Mouse (Mus musculus) right cerebral cortex, postnatal 25 days (tissue): ENCODE data around the gene Tmem44.

ENCODE experiments used
- DNase-seq: peaks from one replicate; pipeline ENCODE4 v3.0.0; 2022

The Tmem44 gene

DNA sequence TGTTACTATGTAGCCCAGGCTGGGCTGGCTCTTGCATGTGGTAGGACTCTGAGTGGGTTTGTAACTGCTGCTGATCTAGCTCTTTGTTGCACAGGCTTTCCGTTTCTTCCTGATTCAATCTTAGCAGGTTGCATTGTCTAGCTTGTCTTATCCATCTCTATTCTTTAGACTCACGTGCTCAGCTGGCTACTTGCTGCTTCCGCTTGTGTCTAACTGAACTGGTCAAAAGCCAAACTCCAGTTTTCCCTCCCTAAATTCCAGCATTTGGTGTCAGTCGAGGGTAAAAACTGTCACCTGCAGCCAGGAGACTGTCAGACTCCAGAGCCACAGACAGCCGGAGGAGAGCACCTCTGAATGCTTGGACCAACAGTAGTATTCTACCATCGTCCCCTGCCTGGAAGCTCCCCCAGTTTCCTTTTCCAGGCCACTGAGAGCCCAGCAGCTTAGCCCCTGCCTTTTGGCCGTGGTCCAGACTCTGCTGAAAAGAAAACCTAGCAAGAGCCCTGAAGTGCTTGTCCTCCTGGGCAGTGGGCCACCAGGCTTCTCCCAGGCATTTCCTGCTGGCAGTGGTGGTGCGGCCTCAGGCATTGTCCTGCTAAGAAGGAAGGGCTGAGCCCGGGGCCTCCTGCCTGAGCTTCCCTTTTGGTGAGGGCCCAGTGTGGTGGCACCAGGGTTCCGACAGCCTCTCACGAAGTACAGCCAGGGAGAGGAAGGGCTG is 2.1 kb upstream of the Tmem44 start:
- peak; percentile 71 for DNase-seq

DNA sequence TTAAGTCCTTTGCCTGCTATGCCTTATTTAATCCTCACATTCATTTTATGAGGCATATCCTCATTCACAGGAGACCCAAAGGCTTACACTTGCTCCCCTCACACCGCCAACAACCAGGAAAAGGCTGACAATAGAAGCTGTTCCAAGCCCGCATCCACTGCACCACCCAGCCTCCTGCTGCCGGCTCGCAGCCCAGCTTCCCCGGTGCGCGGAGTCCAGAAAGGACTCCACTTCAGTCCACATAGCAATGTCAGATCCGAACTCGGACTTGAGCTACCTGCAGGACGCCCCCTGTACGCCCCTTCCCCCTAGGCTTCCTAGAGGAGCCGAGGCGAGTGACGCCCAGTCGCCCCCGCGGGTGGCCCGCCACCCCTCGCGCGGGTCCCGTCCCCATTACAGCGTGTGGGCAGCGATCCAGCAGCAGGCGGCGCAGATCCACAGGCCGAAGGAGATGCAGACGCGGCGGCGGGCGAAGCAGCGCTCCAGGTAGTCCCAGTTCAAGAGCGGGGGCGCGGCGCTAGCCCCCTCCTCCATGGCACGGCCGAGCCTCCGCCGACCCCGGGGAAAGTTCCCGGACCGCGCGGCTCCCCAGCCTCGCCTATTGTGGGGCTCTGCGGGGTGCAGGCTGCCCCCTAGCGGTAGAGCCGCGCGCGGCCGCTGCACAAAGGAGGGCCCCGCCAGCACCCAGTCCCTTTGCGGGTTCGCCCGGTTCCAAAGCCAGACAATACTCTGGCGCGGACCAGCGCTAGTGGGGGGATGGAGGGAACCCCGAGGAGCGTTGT is 485 bp downstream of the Tmem44 start:
- DNase-seq, result peak; percentile 85

DNA sequence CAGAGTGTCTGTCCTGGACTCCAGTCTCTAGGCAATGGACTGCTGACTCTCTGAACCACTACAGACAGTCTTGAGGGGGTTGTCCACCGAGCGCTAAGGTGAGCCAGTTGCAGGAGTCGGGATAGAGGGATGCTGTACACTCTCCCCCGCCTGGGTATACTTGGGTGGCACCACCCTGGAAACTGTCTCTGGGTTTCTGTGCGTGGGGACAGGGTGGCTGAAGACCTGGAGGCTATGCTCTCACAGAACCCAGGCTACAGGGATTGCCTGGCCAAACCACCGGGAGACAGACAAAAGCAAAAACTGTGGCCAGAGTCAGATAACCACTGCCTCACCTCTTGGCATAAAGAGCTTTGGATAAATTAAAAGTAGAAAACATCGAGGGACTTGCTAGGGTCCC is 1.1 kb downstream of the Tmem44 start:
- no peak for DNase-seq

DNA sequence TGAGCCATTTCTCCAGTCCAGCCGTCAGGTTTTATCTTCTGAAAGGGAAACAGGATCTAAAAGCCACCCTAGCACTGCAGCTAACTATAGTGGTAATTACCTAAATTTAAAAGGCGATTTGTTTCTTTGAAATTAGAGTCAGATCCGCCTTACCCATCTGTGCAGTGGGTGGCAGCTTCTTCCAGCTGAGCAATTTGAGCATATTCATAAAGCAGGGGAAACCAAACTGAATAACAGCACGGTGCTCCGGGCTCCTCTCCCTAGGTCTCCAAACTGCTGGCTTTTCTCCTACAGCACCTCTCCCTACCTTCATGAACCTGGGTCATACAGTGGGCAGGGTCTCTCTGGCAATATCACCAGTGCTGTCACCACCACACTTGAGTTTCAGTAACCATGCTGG is 2.4 kb downstream of the Tmem44 start:
- peak; percentile 54 for DNase-seq

DNA sequence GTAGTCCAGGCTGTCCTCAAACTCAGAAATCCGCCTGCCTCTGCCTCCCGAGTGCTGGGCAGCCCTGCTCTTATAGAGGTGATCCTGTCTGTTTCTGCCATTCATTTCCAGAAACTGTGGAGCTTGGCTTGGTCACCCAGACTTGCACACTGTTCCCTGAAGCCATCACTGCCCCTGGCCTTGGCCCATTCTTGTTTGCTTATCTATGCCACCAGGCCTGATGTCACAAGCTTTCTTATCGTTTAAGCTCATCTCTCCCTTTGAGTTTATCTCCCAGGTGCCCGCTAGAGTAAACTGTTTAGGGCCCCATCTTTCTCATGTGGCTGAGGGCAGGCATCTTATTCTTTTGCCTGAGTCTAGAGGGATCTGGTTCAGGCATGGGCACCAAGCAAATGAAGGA is 5.9 kb downstream of the Tmem44 start:
- no peak for DNase-seq

DNA sequence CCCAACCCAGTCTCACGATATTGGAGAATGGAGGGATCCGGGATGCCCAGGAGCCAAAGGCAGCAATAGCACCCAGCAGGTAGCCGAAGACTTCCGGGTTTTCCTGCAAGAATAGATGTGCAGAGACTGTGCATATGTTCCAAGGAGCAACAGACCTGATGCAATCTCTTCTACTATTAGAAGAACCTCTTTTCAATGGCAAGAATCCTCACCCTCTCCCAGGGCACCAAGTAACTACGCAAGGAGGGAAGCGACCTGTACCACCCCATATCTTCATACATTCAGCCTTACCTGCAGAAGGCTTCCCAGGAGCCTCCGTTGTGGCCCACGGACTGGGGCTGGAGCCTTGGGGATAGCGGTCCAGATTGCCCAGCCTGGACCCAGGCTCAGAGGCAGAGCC is 7.3 kb downstream of the Tmem44 start:
- DNase-seq, result no peak

DNA sequence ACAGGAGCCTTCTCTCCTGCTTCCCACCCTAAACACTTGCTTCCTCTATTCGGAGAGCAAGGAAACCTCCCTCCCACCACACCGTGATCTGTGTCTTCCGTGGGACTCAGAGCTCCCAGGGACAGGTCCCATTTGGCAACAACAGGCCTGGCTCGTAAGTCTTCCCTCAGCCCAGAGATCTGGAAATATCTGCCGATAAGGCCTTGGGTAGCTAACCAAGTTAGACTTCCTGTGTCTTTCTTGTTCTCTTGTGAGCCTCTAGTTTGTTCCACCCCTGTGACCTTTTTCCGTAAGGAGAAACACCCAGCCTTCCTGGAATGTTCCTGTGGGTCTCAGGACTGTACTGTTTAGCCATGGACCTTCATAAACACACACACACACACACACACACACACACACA is 7.8 kb downstream of the Tmem44 start:
- DNase-seq, result no peak

DNA sequence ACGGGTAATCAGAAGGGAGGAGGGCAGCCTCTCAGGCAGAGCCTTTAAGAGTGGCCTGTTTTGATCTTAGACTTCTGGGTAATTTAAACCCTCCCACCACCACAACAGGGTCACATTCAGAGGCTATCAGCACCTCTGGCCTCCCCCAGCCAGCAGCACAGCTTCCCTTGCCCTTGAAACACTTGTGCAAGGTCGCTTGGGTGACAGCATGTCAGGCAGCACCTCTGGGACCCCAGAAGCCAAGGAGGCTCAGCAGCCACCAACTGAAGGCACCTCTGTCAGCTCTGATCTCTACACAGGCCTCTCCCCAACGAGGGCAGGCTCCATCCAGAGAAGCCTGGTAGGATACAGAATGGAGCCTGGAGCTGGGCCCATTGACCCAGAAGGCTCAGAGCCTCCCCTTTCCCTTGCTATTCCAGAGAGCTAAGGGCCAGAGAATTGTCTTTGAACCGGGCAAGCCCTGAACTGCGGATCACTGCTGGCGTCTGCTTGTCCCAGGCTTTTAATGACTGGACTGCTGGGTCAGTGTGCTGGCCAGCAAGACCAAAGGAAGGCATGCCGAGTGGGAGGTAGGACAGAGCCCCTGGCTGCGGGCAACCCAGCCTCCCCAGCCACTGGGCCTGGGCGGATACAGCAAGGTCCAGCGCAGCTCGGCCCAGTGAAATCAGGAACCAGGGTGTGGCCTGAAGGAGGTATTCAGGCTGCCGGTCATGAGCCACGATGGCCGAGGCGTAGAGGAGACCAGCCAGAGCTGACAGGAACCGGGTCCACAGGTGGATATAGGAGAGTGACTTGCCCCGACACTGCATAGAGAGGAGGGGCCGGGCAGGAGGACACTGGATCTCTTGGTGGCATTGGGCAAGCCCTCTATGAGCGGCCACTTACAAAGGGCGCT is 10.3 kb downstream of the Tmem44 start:
- DNase-seq, result no peak

DNA sequence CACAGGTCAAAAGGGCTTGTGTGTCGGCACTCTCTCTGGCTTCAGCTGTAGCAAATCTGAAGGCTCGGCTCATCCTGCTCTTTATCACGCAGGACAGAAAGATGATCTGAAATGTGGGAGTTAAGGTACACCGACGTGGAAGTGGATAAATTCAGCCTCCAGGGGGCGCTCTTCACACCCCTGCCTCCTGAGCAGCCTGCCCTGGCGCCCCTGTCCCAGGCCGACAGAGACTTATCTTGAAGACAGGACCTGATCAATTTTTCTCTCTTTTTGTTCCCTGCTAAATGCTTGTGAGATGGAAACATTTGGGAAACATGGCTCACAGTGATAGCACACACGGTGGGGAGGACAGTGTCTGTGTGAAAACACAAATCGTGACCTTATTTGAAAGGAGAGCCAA is 11.2 kb downstream of the Tmem44 start:
- no peak for DNase-seq

DNA sequence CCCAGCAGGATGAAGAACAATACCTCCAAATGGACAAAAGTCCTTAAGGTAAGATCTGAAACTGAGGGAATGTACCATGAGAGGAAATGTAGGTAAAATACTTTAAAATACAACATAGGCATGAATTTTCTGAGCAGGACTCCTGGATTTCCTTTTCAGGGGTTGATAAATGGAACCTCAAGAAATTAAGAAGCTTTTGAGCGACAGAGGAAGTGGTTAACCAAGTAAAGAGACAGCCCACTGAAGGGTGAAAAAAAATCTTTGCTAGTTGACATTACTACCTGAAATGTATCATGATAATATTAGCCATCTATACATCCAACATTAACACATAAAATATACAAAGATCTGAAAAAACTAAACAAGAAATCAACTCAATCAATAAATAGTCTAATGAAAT is 15.6 kb downstream of the Tmem44 start:
- no peak for DNase-seq

DNA sequence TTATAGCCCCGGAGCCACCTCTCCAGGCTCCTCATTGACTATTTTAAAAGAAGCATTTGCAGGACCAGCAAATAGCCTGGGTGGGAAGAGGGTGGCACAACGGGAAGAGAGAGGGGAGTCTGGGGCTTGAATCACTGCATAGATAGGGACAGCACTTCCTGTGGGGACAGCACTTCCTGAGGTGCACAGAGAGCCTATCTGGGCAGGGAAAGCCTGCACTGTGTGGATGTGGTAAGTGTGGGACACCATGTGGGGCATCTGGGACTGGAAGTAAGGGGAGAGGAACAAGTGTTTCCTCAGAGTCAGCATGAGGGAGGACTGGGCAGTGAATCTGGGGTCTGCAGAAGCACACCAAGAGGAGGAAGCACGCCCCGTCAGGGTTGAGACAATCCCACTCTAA is 17.1 kb downstream of the Tmem44 start:
- DNase-seq, result no peak

DNA sequence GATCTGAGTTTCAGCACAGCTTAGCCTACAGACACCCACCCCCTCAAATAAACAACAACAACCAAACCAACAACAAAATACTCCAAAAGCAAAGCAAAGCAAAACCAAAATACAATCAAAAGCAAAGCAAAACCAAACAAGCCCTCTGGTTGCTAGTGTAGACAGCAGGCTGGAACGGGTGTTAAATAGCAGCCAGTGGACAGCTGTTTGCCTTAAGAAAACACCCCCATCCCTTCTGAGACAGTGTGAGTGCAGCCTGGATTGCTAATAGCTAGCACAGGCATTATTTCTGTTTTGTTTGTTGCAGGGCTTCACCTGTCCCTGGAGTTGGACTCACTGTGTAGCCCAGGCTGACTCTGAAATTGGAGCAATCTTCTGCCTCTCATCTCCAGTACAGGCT is 17.7 kb downstream of the Tmem44 start:
- no peak for DNase-seq

DNA sequence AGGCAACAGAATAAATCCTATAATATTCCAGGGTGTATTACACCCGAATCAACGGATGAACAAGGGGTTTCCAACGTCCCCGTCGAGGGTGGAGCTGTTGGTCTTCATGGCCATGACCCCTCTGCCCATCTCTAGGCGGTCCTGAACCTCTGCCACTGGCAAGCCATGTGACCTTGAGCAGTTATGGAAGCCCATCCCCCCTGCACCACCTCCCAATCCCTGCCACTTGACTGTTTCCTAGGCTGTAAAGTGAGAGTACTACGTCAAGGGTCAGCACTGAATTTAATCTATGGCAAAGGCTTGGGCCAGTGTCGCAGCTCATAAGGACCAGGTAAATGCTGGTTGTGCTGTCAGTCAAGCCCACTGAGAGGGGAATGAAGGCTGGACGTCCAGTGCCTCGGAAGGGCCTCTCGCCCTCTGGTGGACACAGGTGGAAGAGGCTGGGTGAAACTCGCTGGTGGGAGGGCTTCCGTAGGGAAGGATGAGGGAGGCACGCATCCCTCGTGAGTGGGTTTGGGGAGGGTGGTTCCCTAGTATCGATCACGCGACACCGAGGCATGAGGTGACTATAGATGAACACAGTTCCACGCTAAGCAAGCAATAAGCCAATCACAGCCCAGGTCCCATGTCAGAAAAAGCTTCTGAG is 18.8 kb downstream of the Tmem44 start:
- DNase-seq, result no peak

DNA sequence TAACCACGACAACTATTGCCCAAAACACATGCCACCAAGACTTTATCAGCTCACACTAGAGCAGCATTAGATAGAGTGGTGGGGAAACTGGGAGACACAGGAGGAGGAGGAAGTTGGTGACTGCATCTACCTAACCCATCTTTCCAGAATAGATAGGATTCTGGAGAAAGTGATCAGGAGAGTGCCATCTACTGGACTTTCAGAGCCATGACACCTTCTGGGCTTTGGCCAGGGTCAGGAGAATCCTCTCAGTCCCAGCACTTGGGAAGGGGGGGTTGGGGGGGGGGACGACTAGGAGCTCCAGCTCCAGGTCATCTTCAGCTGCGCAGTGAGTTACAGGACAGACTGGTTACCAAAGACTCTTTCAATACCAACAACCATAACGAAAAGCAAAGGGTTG is 19.8 kb downstream of the Tmem44 start:
- DNase-seq, result no peak

DNA sequence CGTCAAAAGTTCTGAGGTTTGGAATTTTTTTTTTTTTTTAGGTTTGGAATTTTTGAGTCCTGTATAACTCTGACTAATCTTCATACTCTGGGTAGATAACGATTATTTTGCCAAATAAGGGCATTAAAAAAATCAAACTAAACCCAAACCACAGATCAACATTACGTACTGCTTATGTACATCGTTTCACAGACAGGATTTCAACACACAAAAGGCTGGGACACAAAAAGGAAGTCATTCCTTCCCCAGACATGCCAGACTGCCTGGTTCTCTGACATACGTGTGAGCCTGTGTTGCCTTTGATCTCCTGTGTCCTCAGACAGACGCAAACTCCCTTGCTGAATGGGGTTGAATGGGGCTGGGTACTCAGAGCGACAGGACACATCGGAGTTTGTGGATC is 22.3 kb downstream of the Tmem44 start:
- DNase-seq, result no peak

DNA sequence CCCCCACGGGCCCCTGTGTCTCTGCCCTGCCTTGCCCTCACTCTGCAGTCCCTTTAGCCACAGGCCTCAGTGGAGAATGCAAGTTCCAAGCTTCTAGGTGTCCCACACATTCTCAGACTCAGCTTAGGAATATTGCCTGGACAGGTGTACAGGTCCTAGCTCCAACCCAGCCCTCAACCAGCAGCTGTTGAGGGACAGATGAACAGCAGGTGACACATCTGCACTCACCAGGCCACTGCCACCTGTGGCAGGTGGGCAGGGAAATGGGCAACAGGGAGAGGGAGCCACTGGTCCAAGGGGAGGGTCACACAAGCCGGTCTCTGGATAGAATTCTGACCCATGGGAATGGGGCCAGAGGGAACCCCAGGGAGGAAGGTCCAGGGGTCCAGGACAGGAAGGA is 22.8 kb downstream of the Tmem44 start:
- no peak for DNase-seq

DNA sequence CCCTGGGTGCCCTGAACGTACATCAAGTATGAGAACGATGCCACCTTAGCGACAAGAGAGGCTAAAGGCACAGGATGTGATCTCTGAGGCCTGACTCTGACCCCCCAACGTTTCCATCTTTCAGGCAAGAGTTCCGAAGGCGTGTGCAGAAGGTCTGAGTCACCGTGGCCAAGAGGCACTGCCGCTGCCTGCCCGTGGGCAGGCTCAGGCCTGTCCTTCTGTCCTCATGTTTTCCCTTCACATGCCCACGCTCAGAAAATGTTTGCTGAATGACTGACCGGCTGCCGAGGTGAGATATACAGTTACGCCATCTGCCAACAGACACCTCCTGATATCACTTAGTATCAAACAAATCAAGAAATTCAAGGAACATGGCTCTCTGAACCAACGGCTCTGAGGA is 24.9 kb downstream of the Tmem44 start:
- DNase-seq, result no peak

DNA sequence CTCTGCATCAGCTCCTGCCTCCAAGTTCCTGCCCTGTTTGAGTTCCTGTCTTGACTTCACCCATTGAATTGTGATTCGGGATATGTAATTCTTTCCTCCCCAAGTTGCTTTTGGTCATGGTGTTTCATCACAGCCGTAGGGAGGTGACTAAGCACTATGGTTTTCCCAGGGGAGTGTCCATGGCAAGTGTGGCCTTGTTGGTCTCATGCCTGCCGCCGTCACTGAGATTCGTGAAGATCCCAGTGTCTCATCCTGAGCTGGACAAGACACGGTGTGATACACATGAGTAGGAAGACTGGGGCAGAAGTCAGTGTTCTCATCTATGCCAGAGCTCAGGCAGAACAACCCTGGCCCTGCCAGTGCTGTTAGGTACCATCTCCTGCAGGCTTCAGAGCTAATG is 26.2 kb downstream of the Tmem44 start:
- no peak for DNase-seq

DNA sequence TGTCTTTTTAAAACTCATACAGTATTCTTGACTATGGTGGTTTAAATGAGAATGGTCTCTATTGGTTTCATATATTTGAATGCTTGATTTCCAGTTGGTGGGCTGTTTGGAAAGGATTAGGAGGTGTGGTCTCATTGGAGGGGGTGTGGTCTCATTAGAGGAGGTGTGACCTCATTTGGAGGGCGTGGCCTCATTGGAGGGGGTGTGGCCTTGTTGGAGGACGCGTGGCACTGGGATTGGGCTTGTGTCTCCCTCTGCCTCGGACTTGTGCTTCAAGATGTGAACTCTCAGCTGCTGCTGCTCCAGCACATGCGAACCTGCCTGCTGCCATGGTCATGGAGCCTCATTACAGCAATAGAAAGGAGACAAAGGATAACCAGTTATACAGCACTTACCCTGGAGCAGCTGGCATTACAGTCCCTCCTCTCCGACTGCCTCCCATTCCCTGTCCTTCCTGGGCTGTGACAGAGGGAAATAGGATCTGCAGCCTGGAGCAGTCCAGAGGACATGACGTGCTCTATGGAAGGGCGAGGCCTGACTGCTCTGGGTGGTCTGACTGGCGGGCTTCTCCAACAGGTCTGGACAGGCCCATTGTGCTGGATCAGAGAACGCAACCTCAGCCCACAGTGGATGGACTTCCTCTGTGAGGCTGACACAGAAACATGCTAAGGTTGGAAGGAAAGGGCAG is 28.2 kb downstream of the Tmem44 start:
- no peak for DNase-seq

DNA sequence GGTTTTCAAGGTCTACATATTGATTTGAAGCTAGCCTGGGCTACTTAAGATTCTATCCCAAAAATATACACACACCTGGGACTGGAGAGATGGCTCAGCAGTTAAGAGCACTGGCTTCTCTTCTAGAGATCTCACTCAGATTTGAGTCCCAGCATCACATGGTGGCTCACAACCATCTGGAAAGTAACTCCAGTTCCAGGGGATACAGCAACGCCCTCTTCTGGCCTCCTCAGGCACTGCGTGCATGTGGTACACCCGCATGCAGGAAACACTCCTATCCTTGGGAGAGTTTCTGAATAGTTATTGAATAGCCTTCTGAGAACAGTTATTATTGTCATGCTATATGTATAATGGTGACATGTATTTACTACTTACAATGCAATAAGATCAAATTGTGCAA is 29.5 kb downstream of the Tmem44 start:
- no peak for DNase-seq

DNA sequence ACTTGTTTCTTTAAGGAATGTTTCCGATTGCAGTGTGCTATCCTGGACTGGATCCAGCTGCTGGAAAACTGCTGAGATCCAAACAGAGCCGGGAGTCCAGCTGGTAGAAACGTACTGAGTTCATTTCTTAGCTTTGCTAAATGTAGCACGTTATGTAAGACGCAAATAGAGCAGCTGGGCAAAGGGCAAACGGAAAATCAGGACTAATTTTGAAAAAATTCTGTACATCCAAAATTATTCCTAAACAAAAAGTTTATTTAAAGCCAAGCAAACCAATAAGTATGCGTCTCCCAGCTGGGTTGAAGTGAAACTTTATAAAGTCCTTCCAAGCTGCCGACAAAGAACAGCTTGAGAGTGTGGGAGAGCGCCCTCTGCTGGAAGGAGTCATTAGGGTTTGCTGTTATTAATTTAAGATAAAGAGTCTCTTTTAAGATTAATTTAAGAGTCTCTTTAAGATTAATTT is 30.2 kb downstream of the Tmem44 start:
- peak; percentile 57 for DNase-seq

DNA sequence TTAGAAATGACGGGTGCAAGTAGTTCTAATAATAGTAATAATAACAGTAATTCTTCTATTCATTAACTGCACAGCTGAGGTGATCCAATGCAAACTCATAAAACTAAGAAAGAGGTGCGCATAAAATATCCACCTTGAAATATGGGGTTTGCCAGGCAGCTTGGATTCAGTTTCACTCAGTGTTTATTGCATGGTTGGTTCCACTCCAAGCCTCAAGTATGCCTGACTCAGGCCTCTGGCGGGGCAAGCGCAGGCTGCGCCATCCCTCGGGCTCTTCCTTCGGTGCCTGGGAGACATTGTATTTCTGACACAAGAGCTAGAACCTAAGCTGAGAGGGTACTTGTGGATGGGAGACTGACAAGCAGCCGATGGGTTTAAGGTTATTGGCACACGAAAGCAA is 32.0 kb downstream of the Tmem44 start:
- no peak for DNase-seq
